Mouse (Mus musculus): ENCODE data around the gene Rhoj.
"Not testable (repeated sequence)": the region's sequence is repeated elsewhere in the genome, so short reads cannot be mapped to it uniquely, and the experiment has no call there.

The Rhoj gene

GRCm38 (mm10) chr12:75391526-75391925 lies 83.4 kb downstream of the Rhoj start:
- DNase-seq (ENCODE audit: low read depth, low spot score) = no peak

GRCm38 (mm10) chr12:75394011-75394773 lies 86.1 kb downstream of the Rhoj start:
- no peak for DNase-seq (ENCODE audit: low read depth, low spot score)

- no peak for DNase-seq (ENCODE audit: low read depth, low spot score)
Measured at GRCm38 (mm10) chr12:75396616-75397015, 88.5 kb downstream of the Rhoj start.

- no peak for DNase-seq (ENCODE audit: low read depth, low spot score)
Measured at GRCm38 (mm10) chr12:75397077-75397476, 89.0 kb downstream of the Rhoj start.

GRCm38 (mm10) chr12:75412964-75413363 lies 104.8 kb downstream of the Rhoj start:
- DNase-seq (ENCODE audit: low read depth, low spot score) = peak; percentile 35

- no peak for DNase-seq (ENCODE audit: low read depth, low spot score)
Measured at GRCm38 (mm10) chr12:75414991-75415390, 106.9 kb downstream of the Rhoj start.

GRCm38 (mm10) chr12:75416681-75417080 lies 108.6 kb downstream of the Rhoj start, which contains the start of gene Gphb5:
Gene Gphb5 (minus strand): TSS chr12:75416781.
- no peak for DNase-seq (ENCODE audit: low read depth, low spot score)

- no peak for DNase-seq (ENCODE audit: low read depth, low spot score)
Measured at GRCm38 (mm10) chr12:75424359-75424758, 116.2 kb downstream of the Rhoj start.

- DNase-seq (ENCODE audit: low read depth, low spot score) = no peak
Measured at GRCm38 (mm10) chr12:75424817-75425216, 116.7 kb downstream of the Rhoj start.

- DNase-seq (ENCODE audit: low read depth, low spot score) = no peak
Measured at GRCm38 (mm10) chr12:75425882-75426281, 117.8 kb downstream of the Rhoj start.

- no peak for DNase-seq (ENCODE audit: low read depth, low spot score)
Measured at GRCm38 (mm10) chr12:75428719-75429118, 120.6 kb downstream of the Rhoj start.

GRCm38 (mm10) chr12:75429685-75430396 lies 121.7 kb downstream of the Rhoj start:
- DNase-seq (ENCODE audit: low read depth, low spot score) = no peak

GRCm38 (mm10) chr12:75432400-75432799 lies 124.3 kb downstream of the Rhoj start:
- DNase-seq (ENCODE audit: low read depth, low spot score) = not testable (repeated sequence)

- DNase-seq (ENCODE audit: low read depth, low spot score) = no peak
Measured at GRCm38 (mm10) chr12:75446245-75446644, 138.1 kb downstream of the Rhoj start.

- DNase-seq (ENCODE audit: low read depth, low spot score) = no peak
Measured at GRCm38 (mm10) chr12:75448921-75449320, 140.8 kb downstream of the Rhoj start.

GRCm38 (mm10) chr12:75449475-75449966 lies 141.4 kb downstream of the Rhoj start:
- peak; percentile 54 for DNase-seq (ENCODE audit: low read depth, low spot score)

GRCm38 (mm10) chr12:75450011-75450410 lies 141.9 kb downstream of the Rhoj start:
- DNase-seq (ENCODE audit: low read depth, low spot score) = peak; percentile 76

GRCm38 (mm10) chr12:75450592-75450991 lies 142.5 kb downstream of the Rhoj start:
- no peak for DNase-seq (ENCODE audit: low read depth, low spot score)

All from CD4-positive, CD25-positive, alpha-beta regulatory T cell, adult 2 months (primary cell).